Mouse (Mus musculus) ES-CJ7 (cell line): ENCODE measurements around the gene Ager.

Experiments
- DNase-seq: peaks from one replicate; pipeline ENCODE4 v3.0.0; 2011; ENCODE audit warnings: low read depth, low spot score

The Ager gene

GRCm38 (mm10) chr17:34597566-34598095 lies at the start of gene Ager:
TSS of gene Ager (plus strand) at chr17:34597862.
- no peak for DNase-seq

GRCm38 (mm10) chr17:34549156-34549555 lies 48.5 kb upstream of the Ager start:
- no peak for DNase-seq

GRCm38 (mm10) chr17:34549843-34550242 lies 47.8 kb upstream of the Ager start:
- DNase-seq: no peak

- DNase-seq: peak; percentile 64
Observed at GRCm38 (mm10) chr17:34555483-34555882, 42.2 kb upstream of the Ager start.

GRCm38 (mm10) chr17:34556406-34556805 lies 41.3 kb upstream of the Ager start:
- DNase-seq: no peak

- DNase-seq: no peak
Observed at GRCm38 (mm10) chr17:34557411-34557810, 40.3 kb upstream of the Ager start.

- no peak for DNase-seq
Observed at GRCm38 (mm10) chr17:34559116-34559515, 38.5 kb upstream of the Ager start.

- peak; percentile 81 for DNase-seq
Observed at GRCm38 (mm10) chr17:34559895-34560294, 37.8 kb upstream of the Ager start.

GRCm38 (mm10) chr17:34560438-34560837 lies 37.2 kb upstream of the Ager start:
- DNase-seq: peak; percentile 60

- peak; percentile 38 for DNase-seq
Observed at GRCm38 (mm10) chr17:34561200-34561599, 36.5 kb upstream of the Ager start.

- peak; percentile 93 for DNase-seq
Observed at GRCm38 (mm10) chr17:34562595-34562994, 35.1 kb upstream of the Ager start.

GRCm38 (mm10) chr17:34563354-34563753 lies 34.3 kb upstream of the Ager start:
- no peak for DNase-seq

GRCm38 (mm10) chr17:34564003-34564421 lies 33.6 kb upstream of the Ager start, which contains the start of gene Notch4:
TSS of gene Notch4 (plus strand) at chr17:34564268.
- peak; percentile 97 for DNase-seq

GRCm38 (mm10) chr17:34564796-34565195 lies 32.9 kb upstream of the Ager start:
- DNase-seq: no peak

- DNase-seq: no peak
Observed at GRCm38 (mm10) chr17:34567311-34567710, 30.4 kb upstream of the Ager start.

GRCm38 (mm10) chr17:34568421-34568820 lies 29.2 kb upstream of the Ager start:
- no peak for DNase-seq

GRCm38 (mm10) chr17:34569919-34570318 lies 27.7 kb upstream of the Ager start:
- DNase-seq: no peak

GRCm38 (mm10) chr17:34571875-34572274 lies 25.8 kb upstream of the Ager start:
- DNase-seq: peak; percentile 55

- DNase-seq: peak; percentile 78
Observed at GRCm38 (mm10) chr17:34572361-34572760, 25.3 kb upstream of the Ager start.

GRCm38 (mm10) chr17:34576577-34576976 lies 21.1 kb upstream of the Ager start:
- DNase-seq: no peak

- DNase-seq: no peak
Observed at GRCm38 (mm10) chr17:34578070-34578469, 19.6 kb upstream of the Ager start.

- DNase-seq: no peak
Observed at GRCm38 (mm10) chr17:34582528-34582927, 15.1 kb upstream of the Ager start.

- no peak for DNase-seq
Observed at GRCm38 (mm10) chr17:34583397-34583796, 14.3 kb upstream of the Ager start.

- no peak for DNase-seq
Observed at GRCm38 (mm10) chr17:34583819-34584218, 13.8 kb upstream of the Ager start.
